Mouse (Mus musculus) heart, adult 18-20 months (tissue): ENCODE results near the gene Tfap2b. TPM values are rescaled to one million over a fixed set of nuclear protein-coding genes. Genes with fewer than 3 reads are reported as not detected.

ENCODE experiments used
- DNase-seq, 2 experiments: peaks; one replicate each; pipeline ENCODE4 v3.0.0; 2021 to 2022; ENCODE audit warnings: mixed read lengths in 1 of 2
- total RNA-seq, 2 experiments: library from RNA; stranded (reverse); gene quantifications; 2 replicates each; pipeline ENCODE4 v1.2.3; 2021

Gene Tfap2b
- total RNA-seq, 2 experiments from 2014 or later = not detected

- no peak for DNase-seq
Observed at GRCm38 (mm10) chr1:19232743-19233142, 24.0 kb downstream of the Tfap2b start.

GRCm38 (mm10) chr1:19233857-19234256 lies 25.1 kb downstream of the Tfap2b start:
- DNase-seq = no peak

GRCm38 (mm10) chr1:19234432-19235205 lies 25.9 kb downstream of the Tfap2b start:
- DNase-seq = no peak

- no peak for DNase-seq
Observed at GRCm38 (mm10) chr1:19236051-19236450, 27.3 kb downstream of the Tfap2b start.

GRCm38 (mm10) chr1:19236591-19236990 lies 27.9 kb downstream of the Tfap2b start:
- DNase-seq = no peak

GRCm38 (mm10) chr1:19237061-19237460 lies 28.3 kb downstream of the Tfap2b start:
- DNase-seq = no peak

GRCm38 (mm10) chr1:19237721-19238410 lies 29.2 kb downstream of the Tfap2b start:
- DNase-seq = no peak

- DNase-seq = no peak
Observed at GRCm38 (mm10) chr1:19240054-19240453, 31.3 kb downstream of the Tfap2b start.

GRCm38 (mm10) chr1:19241316-19241715 lies 32.6 kb downstream of the Tfap2b start:
- no peak for DNase-seq

GRCm38 (mm10) chr1:19242021-19242420 lies 33.3 kb downstream of the Tfap2b start:
- no peak for DNase-seq

GRCm38 (mm10) chr1:19245032-19245431 lies 36.3 kb downstream of the Tfap2b start:
- no peak for DNase-seq

GRCm38 (mm10) chr1:19251286-19251685 lies 42.6 kb downstream of the Tfap2b start:
- DNase-seq = no peak

- DNase-seq = no peak
Observed at GRCm38 (mm10) chr1:19269596-19269995, 60.9 kb downstream of the Tfap2b start.

Other genes with a start within 250 kb of the Tfap2b start
- gene Tfap2d, start 105.9 kb upstream of the Tfap2b start, total RNA-seq = not detected